Mouse (Mus musculus) neural tube, embryonic 13.5 days (tissue): ENCODE results near the gene Tapbp. TPM values are rescaled to one million over a fixed set of nuclear protein-coding genes. Genes with fewer than 3 reads are reported as not detected.
"Not testable (repeated sequence)": the region's sequence is repeated elsewhere in the genome, so short reads cannot be mapped to it uniquely, and the experiment has no call there.

Experiments used
- ATAC-seq: fragments of 200-750 bp; cut with Nextera tagmentation; 2 replicates; pipeline ENCODE4 v1.8.0; 2017; ENCODE audit warnings: low read depth, mild to moderate bottlenecking, moderate TSS enrichment, moderate library complexity
- H3K27ac ChIP-seq: fragments of 300-500 bp; sonication (generic); replicated peaks from 2 replicates; pipeline ENCODE4 v1.5.1; 2015; ENCODE audit warnings: moderate library complexity, mild to moderate bottlenecking, inconsistent platforms
- H3K27me3 ChIP-seq: fragments of 300-500 bp; sonication (generic); 2 replicates; pipeline ENCODE4 v1.6.1; 2015; ENCODE audit warnings: mild to moderate bottlenecking, inconsistent platforms
- H3K36me3 ChIP-seq: fragments of 300-500 bp; sonication (generic); 2 replicates; pipeline ENCODE4 v1.6.1; 2015; ENCODE audit warnings: mild to moderate bottlenecking, inconsistent platforms
- H3K4me1 ChIP-seq: fragments of 300-500 bp; sonication (generic); replicated peaks from 2 replicates; pipeline ENCODE4 v1.6.1; 2015; ENCODE audit warnings: inconsistent platforms
- H3K4me2 ChIP-seq: fragments of 300-500 bp; sonication (generic); 2 replicates; pipeline ENCODE4 v1.6.1; 2015; ENCODE audit warnings: inconsistent platforms, mild to moderate bottlenecking, moderate library complexity
- H3K4me3 ChIP-seq: fragments of 300-500 bp; sonication (generic); 2 replicates; pipeline ENCODE4 v1.5.1; 2015; ENCODE audit warnings: mild to moderate bottlenecking, inconsistent platforms
- H3K9ac ChIP-seq: fragments of 300-500 bp; sonication (generic); 2 replicates; pipeline ENCODE4 v1.6.1; 2015; ENCODE audit warnings: moderate library complexity, mild to moderate bottlenecking, inconsistent platforms
- H3K9me3 ChIP-seq: fragments of 300-500 bp; sonication (generic); 2 replicates; pipeline ENCODE4 v1.6.1; 2016; ENCODE audit warnings: inconsistent platforms
- whole genome bisulfite sequencing: fragments of 180-500 bp; shearing (Covaris S2); methylation state at CpG from one replicate; pipeline ENCODE4 v1.1.7; 2015; 5-methylcytosine and 5-hydroxymethylcytosine counted together
- polyA plus RNA-seq: library from polyadenylated mRNA; unstranded; fragments of >200 nt; fragmentation: Nextera tagmentation; extraction: Ambion mirVana; gene quantifications from 2 replicates; pipeline ENCODE4 v1.2.1, GENCODE M21; 2015

The Tapbp gene
- polyA plus RNA-seq, 1 experiment from 2014 or later, result 31.1 TPM

DNA sequence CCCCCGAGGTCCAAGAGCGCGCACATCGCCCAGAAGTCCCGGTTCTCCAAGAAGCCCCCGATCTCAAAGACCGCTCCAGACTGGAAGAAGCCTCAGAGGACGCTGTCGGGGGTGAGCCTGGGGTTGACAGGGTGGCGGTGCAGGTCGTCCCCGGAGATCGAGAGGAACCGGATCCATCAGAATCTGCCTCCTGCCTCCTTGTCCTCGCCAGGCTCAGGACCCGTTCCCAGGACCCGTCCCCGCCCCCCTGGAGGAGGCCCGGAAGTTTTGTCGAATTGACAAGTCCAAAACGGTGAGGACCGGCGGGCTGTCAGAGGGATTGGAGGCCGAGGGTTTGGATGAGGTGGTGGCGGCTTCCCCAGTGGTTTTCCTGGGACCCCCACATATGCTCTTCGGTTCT lies 25.3 kb downstream of the Tapbp start:
- Histone ChIP-seq H3K9ac (peak overlapping the region; percentile 88), H3K36me3 (peaks cover 55% of the 10 kb centered on the region), H3K9me3 (no peaks in the 10 kb centered on the region), H3K27ac (no peak overlapping the region), H3K4me1 (peaks cover 24% of the 10 kb centered on the region), H3K27me3 (no peaks in the 10 kb centered on the region), H3K4me2 (peak overlapping the region; percentile 98), H3K4me3 (peak overlapping the region; percentile 89)
- ATAC-seq, result peak; percentile 13
- WGBS, result 3% methylated on average over 26 of the region's 26 CpGs

DNA sequence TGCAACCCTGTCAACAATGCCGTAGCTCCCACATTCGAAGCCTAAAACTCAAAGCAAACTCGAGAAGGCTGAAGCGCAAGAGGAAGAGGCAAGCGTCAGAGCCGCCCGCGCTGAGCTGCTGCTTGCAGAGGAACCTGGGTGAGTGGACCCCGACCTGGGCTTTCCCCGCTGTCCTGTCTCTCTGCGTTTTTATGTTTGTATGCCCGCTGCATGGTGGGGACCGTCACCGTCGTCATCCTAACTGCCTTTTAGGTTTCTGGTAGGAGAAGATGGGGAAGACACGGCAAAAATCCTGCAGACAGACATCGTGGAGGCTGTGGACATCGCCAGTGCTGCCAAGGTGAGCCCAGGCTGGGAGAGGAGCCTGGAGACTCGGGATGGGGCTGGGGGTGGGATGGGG lies 25.7 kb downstream of the Tapbp start:
- H3K27ac ChIP-seq, result no peak overlapping the region
- WGBS, result 60% methylated on average over 19 of the region's 19 CpGs
- H3K4me3 ChIP-seq, result peak overlapping the region; percentile 89
- H3K4me1 ChIP-seq, result peaks cover 24% of the 10 kb centered on the region
- H3K27me3 ChIP-seq, result no peaks in the 10 kb centered on the region
- H3K36me3 ChIP-seq, result peaks cover 58% of the 10 kb centered on the region
- peak overlapping the region; percentile 98 for H3K4me2 ChIP-seq
- ATAC-seq, result no peak
- peak overlapping the region; percentile 88 for H3K9ac ChIP-seq
- H3K9me3 ChIP-seq, result no peaks in the 10 kb centered on the region

DNA sequence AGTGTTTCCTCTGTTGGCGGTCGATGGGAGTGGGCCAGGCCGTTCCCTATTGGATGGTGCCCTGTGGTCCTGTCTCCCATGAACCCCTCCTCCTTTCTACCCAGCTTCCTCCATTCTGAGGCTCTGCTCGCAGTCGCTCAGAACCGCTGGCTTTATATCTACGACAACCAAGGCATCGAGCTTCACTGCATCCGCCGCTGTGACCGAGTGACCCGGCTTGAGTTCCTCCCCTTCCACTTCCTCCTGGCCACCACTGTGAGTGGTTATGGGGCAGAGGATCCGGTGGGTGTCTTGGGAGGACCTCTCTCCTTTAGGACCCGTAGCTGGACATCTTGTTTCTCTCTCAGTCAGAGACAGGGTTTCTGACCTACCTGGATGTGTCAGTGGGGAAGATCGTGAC lies 27.8 kb downstream of the Tapbp start:
- no peak for ATAC-seq
- Histone ChIP-seq H3K9ac (no peak overlapping the region), H3K27ac (no peak overlapping the region), H3K4me2 (no peak overlapping the region), H3K36me3 (peaks cover 60% of the 10 kb centered on the region), H3K4me3 (no peak overlapping the region), H3K27me3 (no peaks in the 10 kb centered on the region), H3K4me1 (peaks cover 28% of the 10 kb centered on the region), H3K9me3 (no peaks in the 10 kb centered on the region)
- WGBS, result 93% methylated on average over 15 of the region's 15 CpGs

DNA sequence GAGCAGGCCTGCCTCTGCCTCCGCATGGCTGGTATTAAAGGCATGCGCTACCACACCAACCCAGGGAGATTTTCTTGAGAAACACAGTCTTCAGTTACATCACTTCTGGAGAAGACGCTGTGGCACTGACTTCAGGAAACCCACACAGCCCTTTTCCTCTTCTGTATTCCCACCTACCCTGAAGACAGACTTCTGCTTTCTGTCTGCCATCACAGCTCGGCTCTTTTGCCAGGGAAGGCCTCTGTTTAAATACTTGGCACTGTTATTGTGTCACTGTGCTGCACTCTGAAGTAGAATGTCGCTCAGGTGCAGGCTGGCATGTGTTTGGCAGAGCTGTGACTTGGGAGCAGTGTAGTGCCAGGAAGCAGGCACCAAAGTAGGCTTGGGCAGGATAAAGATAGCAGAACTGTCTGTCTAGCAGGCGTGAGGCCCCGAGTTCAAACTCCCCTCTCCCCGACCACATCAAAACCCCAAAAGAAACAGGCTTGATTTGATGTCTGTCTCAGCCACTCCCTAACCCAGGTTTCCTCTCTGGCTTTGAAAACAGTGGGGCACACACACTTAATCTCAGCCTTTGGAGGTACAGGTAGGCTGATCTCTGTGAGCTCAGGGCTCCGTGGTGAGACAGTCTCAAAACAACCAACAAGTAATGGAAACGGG lies 31.9 kb downstream of the Tapbp start:
- Histone ChIP-seq H3K4me1 (peaks cover 45% of the 10 kb centered on the region), H3K36me3 (peaks cover 82% of the 10 kb centered on the region), H3K9me3 (no peaks in the 10 kb centered on the region), H3K27ac (no peak overlapping the region), H3K4me2 (no peak overlapping the region), H3K27me3 (no peaks in the 10 kb centered on the region), H3K4me3 (no peak overlapping the region), H3K9ac (no peak overlapping the region)
- no peak for ATAC-seq
- WGBS, result 93% methylated on average over 10 of the region's 10 CpGs

DNA sequence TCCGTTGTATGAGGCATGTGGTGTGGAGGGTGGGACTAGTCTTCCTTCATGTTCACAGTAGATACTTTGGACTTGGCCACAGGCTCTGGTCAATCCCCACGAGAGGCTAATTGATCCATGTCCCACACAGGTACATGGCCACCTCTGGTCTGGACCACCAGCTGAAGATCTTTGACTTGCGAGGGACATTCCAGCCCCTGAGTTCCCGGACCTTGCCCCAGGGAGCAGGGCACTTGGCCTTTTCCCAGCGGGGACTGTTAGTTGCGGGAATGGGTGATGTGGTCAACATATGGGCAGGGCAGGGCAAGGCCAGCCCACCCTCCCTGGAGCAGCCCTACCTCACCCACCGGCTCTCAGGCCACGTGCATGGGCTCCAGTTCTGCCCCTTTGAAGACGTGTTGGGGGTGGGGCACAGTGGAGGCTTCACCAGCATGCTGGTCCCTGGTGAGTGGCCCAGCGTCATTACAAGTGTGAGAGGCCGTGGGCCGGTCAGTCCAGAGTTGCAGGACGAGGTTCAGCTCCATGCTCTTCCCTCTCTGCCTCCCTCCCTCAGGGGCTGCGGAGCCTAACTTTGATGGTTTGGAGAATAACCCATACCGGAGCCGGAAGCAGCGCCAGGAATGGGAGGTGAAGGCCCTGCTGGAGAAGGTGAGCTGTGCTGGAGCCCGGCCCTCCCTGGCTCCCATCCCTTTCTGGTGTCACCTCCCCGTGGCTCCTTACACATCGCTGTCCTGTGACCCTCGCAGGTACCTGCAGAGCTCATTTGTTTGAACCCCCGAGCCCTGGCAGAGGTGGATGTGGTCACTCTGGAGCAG lies 32.6 kb downstream of the Tapbp start:
- H3K4me3 ChIP-seq, result no peak overlapping the region
- peaks cover 85% of the 10 kb centered on the region for H3K36me3 ChIP-seq
- ATAC-seq, result no peak
- no peaks in the 10 kb centered on the region for H3K9me3 ChIP-seq
- 91% methylated on average over 22 of the region's 22 CpGs for WGBS
- H3K27me3 ChIP-seq, result no peaks in the 10 kb centered on the region
- no peak overlapping the region for H3K27ac ChIP-seq
- H3K4me2 ChIP-seq, result no peak overlapping the region
- peaks cover 52% of the 10 kb centered on the region for H3K4me1 ChIP-seq
- H3K9ac ChIP-seq, result no peak overlapping the region

DNA sequence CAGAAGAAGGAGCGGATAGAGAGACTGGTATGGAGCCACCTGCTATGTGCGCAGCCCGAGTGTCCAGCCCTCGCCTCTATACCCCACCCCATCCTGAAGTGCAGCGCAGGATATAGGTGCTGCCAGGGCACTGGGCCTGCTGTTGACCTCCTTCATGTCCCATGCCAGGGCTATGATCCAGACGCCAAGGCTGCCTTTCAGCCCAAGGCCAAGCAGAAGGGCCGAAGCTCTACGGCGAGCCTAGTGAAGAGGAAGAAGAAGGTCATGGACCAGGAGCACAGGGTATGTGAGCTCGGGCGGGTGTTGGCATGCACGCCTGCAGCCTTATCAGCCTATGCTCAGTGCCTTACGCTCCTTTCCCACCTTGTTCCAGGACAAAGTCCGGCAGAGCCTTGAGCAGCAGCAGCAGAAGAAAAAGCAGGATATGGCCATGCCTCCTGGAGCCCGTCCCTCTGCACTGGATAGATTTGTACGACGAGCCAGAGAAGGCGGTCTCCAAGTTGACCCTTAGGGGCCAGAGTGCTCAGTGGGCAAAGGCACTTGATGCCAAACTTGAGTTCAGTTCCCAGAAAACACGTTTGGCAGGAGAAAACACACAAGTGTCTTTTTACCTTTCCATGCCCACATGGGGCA lies 33.3 kb downstream of the Tapbp start:
- Histone ChIP-seq H3K36me3 (peaks cover 85% of the 10 kb centered on the region), H3K4me1 (peaks cover 60% of the 10 kb centered on the region), H3K4me2 (no peak overlapping the region), H3K9ac (0 out of 2 replicates have a peak overlapping the region, but pooled peaks have one; percentile 76), H3K4me3 (no peak overlapping the region), H3K27ac (no peak overlapping the region), H3K9me3 (no peaks in the 10 kb centered on the region), H3K27me3 (no peaks in the 10 kb centered on the region)
- WGBS, result 90% methylated on average over 19 of the region's 19 CpGs
- ATAC-seq, result no peak

DNA sequence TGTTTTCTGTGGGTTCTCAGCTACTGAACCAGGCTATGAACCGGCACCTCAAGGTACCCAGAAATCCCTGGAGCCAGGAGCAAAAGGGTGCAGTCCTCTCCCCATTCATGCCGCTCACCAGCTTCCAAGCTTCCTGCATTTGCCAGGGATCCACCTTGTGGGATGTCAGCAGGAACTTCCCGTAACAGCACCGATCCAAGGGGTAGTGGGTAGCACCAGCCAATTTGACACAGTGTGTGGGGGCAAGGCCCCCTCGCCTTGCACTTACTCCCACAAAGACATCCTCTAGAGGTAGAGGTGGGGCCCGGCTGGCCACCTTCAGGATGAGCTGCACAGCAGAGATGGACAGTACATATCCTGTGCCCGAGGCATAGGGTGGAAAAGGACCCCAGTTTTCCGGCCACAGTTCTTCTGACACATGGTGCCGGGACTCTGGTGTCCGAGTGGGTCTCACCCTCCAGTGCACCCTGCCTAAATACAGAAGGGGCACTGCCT lies 34.5 kb downstream of the Tapbp start:
- peaks cover 79% of the 10 kb centered on the region for H3K36me3 ChIP-seq
- H3K27ac ChIP-seq, result peak overlapping the region; percentile 94
- peaks cover 68% of the 10 kb centered on the region for H3K4me1 ChIP-seq
- H3K9ac ChIP-seq, result peak overlapping the region; percentile 76
- WGBS, result 79% methylated on average over 10 of the region's 10 CpGs
- ATAC-seq, result no peak
- H3K4me3 ChIP-seq, result peak overlapping the region; percentile 54
- H3K4me2 ChIP-seq, result peak overlapping the region; percentile 93
- H3K27me3 ChIP-seq, result no peaks in the 10 kb centered on the region
- H3K9me3 ChIP-seq, result no peaks in the 10 kb centered on the region

DNA sequence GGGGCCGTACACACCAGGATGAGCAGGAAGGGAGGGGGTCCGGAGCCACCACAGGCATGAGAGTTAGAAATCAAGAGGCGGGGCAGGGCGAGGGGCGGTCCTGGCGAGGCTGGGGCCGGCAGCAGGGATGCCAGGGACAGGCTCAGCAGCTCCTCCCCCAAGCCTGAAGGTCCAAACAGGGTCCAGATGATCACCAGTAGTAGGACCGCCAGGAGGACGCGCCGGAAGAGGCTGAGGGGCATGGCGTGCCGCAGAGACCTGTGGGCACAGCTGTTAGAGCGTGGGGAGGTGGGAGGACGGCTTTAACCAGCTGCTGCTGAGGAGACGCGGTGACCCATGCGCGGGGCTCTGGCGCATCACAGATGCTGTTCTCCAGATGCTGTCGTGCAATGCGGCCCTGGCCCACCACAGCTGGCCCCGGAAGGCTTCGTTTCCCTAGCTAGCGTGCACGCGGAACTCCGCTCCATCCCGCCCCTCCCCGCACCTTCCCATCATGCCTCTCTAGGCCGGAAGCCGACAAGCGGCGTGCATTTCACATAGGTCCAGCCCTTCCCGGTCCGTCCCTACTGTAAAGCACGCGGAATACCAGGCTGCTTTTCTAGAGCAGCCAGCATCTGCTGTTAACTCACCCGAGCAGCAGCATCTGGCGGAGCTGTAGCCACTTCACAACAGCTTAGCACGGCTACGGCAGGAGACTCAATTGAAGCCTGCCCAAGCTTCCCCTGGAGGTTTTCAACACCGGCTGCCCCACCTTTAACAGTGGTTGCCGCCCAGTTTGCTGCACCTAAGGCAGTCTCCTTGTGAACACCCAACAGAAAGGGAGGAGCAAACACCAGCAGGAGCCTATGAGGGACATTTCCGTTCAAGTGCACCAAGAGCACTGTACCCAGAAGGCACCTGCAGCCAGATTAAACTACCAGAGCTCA lies 35.6 kb downstream of the Tapbp start, which contains the start of gene B3galt4:
Gene B3galt4 (minus strand): TSS at position 468 of the 926 bp plus-strand sequence.
- Histone ChIP-seq H3K4me1 (peaks cover 69% of the 10 kb centered on the region), H3K9ac (peak within 1 kb of the TSS; percentile 76), H3K9me3 (no peaks in the 10 kb centered on the region), H3K27me3 (no peaks in the 10 kb centered on the region), H3K4me2 (peak within 1 kb of the TSS; percentile 93), H3K27ac (peak within 1 kb of the TSS; percentile 94), H3K4me3 (peak within 1 kb of the TSS; percentile 54), H3K36me3 (peaks cover 68% of the 10 kb centered on the region)
- 1% methylated on average over 45 of the region's 45 CpGs for WGBS
- peak; percentile 73 for ATAC-seq

DNA sequence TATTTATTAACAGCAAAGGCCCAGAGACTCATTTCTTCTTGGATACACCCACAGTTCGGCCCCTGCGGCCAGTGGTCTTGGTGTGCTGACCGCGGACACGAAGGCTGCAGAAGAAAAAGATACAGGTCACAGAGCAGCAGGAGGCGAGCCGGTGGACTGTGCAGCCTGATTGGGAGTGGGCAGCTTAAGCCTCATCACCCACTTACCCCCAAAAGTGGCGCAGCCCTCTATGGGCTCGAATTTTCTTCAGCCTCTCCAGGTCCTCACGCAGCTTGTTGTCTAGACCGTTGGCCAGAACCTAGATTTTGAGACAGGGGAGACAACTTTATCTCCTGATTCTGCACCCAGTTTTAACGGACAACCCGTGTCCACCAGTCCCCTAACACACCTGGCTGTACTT lies 36.3 kb downstream of the Tapbp start:
- 72% methylated on average over 13 of the region's 13 CpGs for WGBS
- peaks cover 62% of the 10 kb centered on the region for H3K36me3 ChIP-seq
- peak overlapping the region; percentile 54 for H3K4me3 ChIP-seq
- peaks cover 76% of the 10 kb centered on the region for H3K4me1 ChIP-seq
- peak overlapping the region; percentile 93 for H3K4me2 ChIP-seq
- peak overlapping the region; percentile 94 for H3K27ac ChIP-seq
- not testable (repeated sequence) for ATAC-seq, H3K27me3 ChIP-seq, H3K9me3 ChIP-seq
- H3K9ac ChIP-seq, result peak overlapping the region; percentile 76

DNA sequence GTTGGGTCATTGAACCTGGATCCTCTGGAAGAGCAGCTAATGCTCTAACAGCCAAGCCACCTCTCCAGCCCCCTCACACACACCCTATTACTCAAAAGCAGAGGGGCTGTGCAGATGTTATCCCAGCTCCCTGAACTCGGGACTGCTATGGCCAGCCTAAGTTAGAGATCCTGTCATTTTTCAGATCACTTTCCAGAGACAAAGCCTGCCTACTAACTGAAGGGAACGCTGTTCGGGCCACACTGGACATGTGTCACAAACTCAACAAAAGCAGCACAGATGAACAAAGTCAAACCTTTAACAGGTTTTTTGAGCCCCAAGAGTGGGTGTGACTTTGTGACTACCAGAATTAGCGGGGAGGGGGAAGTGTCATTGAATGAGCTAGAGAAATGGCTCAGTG lies 37.2 kb downstream of the Tapbp start:
- H3K4me1 ChIP-seq, result peaks cover 85% of the 10 kb centered on the region
- no peak overlapping the region for H3K27ac ChIP-seq
- H3K27me3 ChIP-seq, result no peaks in the 10 kb centered on the region
- ATAC-seq, result no peak
- peaks cover 56% of the 10 kb centered on the region for H3K36me3 ChIP-seq
- peak overlapping the region; percentile 97; the same call in 1 of the 2 replicates for H3K4me2 ChIP-seq
- 85% methylated on average over 4 of the region's 4 CpGs for WGBS
- peak overlapping the region; percentile 4; the same call in 1 of the 2 replicates for H3K4me3 ChIP-seq
- H3K9ac ChIP-seq, result peak overlapping the region; percentile 99; the same call in 1 of the 2 replicates
- no peaks in the 10 kb centered on the region for H3K9me3 ChIP-seq

DNA sequence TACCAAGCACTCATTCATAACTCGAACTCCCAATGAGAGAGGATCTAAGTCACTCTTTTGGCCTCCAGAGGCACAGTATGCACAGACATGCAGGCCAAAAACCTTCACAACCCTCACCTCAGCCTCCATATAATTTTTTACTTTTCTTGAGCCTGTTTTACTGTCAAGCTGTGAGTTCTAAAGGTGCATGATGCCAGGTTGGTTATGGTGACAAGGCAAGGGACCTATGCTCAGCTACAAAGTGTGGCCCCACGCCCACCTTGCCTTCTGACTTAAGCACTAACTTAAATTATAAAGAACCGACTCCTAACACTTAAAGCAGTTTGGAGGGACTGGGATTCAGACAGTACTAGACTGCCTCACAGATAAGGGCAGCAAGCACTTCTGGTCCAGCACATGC lies 37.6 kb downstream of the Tapbp start:
- Histone ChIP-seq H3K4me2 (peak overlapping the region; percentile 97; the same call in 1 of the 2 replicates), H3K9ac (peak overlapping the region; percentile 99), H3K4me1 (peaks cover 86% of the 10 kb centered on the region), H3K4me3 (peak overlapping the region; percentile 4; the same call in 1 of the 2 replicates), H3K9me3 (no peaks in the 10 kb centered on the region), H3K27ac (no peak overlapping the region), H3K27me3 (no peaks in the 10 kb centered on the region), H3K36me3 (peaks cover 56% of the 10 kb centered on the region)
- 85% methylated on average over 3 of the region's 3 CpGs for WGBS
- no peak for ATAC-seq
